ENCODE assay signal across 8 mouse cellular contexts in the genomic region with DNA sequence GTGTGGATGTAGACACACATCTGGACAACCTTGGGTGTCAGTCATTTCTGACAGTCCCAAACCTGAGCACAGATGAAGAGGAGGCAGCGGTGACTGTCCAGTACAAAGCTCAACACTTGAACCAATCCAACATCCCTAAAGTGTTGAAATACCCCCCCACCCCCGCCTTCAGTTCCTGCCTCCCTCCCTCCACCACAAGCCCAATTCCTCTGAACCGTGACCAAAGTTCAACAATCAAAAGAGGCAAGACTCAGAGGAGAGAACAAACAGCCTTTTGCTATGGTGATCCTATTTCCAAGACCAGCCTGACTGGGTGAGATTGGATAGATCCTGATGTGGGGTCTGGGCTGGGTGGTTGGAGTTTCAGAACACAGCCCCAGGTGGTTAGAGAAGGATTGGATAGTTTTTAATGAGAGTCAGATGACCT. TPM values are rescaled to one million over a fixed set of nuclear protein-coding genes. Genes with fewer than 3 reads are reported as not detected.
A peak's percentile ranks its signal among the peaks of the same experiment; 100 is the strongest.
DNase-seq lines count a peak whose midpoint lies in the region; ATAC-seq lines count a peak whose summit lies in the region.

No protein-coding gene starts in this region.

- H3K4me1 ChIP-seq in forebrain, embryonic 10.5 days, result peaks cover 59% of the 10 kb centered on the region
- peaks cover 21% of the 10 kb centered on the region for H3K4me1 ChIP-seq in midbrain, embryonic 14.5 days (ENCODE audit: control insufficient read depth, insufficient read depth, low read length)

- H3K27ac ChIP-seq in forebrain, embryonic 10.5 days, result peak overlapping the region; percentile 84
- peak overlapping the region; percentile 84 for H3K27ac ChIP-seq in midbrain, embryonic 14.5 days (replicated peaks; ENCODE audit: low read depth, low read length)

- H3K9ac ChIP-seq in midbrain, embryonic 14.5 days (replicated peaks; ENCODE audit: low read length), result no peak overlapping the region

- peak overlapping the region; percentile 43 for H3K4me2 ChIP-seq in midbrain, embryonic 14.5 days (ENCODE audit: low read length)

- H3K27me3 ChIP-seq in forebrain, embryonic 10.5 days (ENCODE audit: poor library complexity, severe bottlenecking), result peaks cover 7% of the 10 kb centered on the region; the same call in 1 of the 2 replicates
- H3K27me3 ChIP-seq in midbrain, embryonic 14.5 days (ENCODE audit: control insufficient read depth, insufficient read depth, low read length), result no peaks in the 10 kb centered on the region

- peak; percentile 84 for DNase-seq in ZHBTc4 (ENCODE audit: low read depth, low spot score)
- DNase-seq in forebrain, embryonic 10.5 days (ENCODE audit: extremely low spot score, low spot score), result no peak
- DNase-seq in kidney, postnatal 10 days, result peak; percentile 53
- DNase-seq in midbrain, embryonic 14.5 days, result peak; percentile 46
- no peak for DNase-seq in gastrocnemius, adult 8-10 months (ENCODE audit: low spot score in 2 of 2)
- DNase-seq in cerebellum, postnatal 14 days, result no peak
- no peak for DNase-seq in left cerebral cortex, adult 9 months (ENCODE audit: low spot score in 2 of 2)
- DNase-seq in adrenal gland, postnatal 10 days, result no peak

- 16% methylated on average over 3 of the region's 3 CpGs for WGBS in forebrain, embryonic 10.5 days
- 4% methylated on average over 3 of the region's 3 CpGs for WGBS in midbrain, embryonic 14.5 days

- H3K4me3 ChIP-seq in forebrain, embryonic 10.5 days, result peak overlapping the region; percentile 30
- no peak overlapping the region for H3K4me3 ChIP-seq in midbrain, embryonic 14.5 days (replicated peaks; ENCODE audit: low read depth, low read length)

- H3K9me3 ChIP-seq in forebrain, embryonic 10.5 days, result 0 out of 2 replicates have a peak, but pooled peaks cover 3% of the 10 kb centered on the region
- H3K9me3 ChIP-seq in midbrain, embryonic 14.5 days (ENCODE audit: control insufficient read depth, low read length), result no peaks in the 10 kb centered on the region

- no peaks in the 10 kb centered on the region for H3K36me3 ChIP-seq in forebrain, embryonic 10.5 days (replicated peaks)
- no peaks in the 10 kb centered on the region for H3K36me3 ChIP-seq in midbrain, embryonic 14.5 days (ENCODE audit: control insufficient read depth, insufficient read depth, low read length)

- peak; percentile 40; the same call in 1 of the 2 replicates for ATAC-seq in midbrain, embryonic 14.5 days (ENCODE audit: low FRiP score, low TSS enrichment)

RNA-seq across cellular contexts. Expression of gene Por, which starts 4.5 kb away (rescaled TPM):
- polyA plus RNA-seq in forebrain, embryonic 10.5 days (2016; fragmentation: Nextera tagmentation; extraction: Ambion mirVana), result 118 TPM in 2 replicates
- polyA plus RNA-seq in midbrain, embryonic 14.5 days (2014; fragmentation: Nextera tagmentation; extraction: Ambion mirVana), result 96.8 and 106 TPM in 2 replicates
- 10 to 100 TPM; 32.8 to 36.4 (median 35.9) TPM for total RNA-seq in gastrocnemius, adult 8-10 months (2022)
- total RNA-seq in adrenal gland, postnatal 10 days (2021), result 100 to 1,000 TPM; 175 to 226 TPM

RNA-seq across cellular contexts. Expression of gene Rhbdd2, which starts 41.9 kb away (rescaled TPM):
- 51.4 and 57.3 TPM in 2 replicates for polyA plus RNA-seq in forebrain, embryonic 10.5 days (2016; fragmentation: Nextera tagmentation; extraction: Ambion mirVana)
- 94.0 and 99.5 TPM in 2 replicates for polyA plus RNA-seq in midbrain, embryonic 14.5 days (2014; fragmentation: Nextera tagmentation; extraction: Ambion mirVana)
- 10 to 100 TPM; 10.3 to 14.7 (median 13.5) TPM for total RNA-seq in gastrocnemius, adult 8-10 months (2022)
- 10 to 100 TPM; 35.2 to 39.1 TPM for total RNA-seq in adrenal gland, postnatal 10 days (2021)

Comparison
In these comparisons a context has a peak if more than half of its experiments do, and no peak if none do; other contexts are left out.
1. DNase-seq: peak in ZHBTc4 (single experiment), kidney, postnatal 10 days (single experiment) and midbrain, embryonic 14.5 days (single experiment); none in forebrain, embryonic 10.5 days (single experiment), gastrocnemius, adult 8-10 months (0 of 2), cerebellum, postnatal 14 days (0 of 2), left cerebral cortex, adult 9 months (0 of 2) and adrenal gland, postnatal 10 days (single experiment).
2. RNA of gene Por, which starts 4.5 kb away (total RNA-seq): 175 to 226 TPM in adrenal gland, postnatal 10 days; 32.8 to 36.4 TPM in gastrocnemius, adult 8-10 months; every median in the first group is over 4 times any median in the second.